ENCODE assay signal across 12 mouse cellular contexts in genomic region chr5:110562741-110563326, GRCm38 (mm10). TPM values are rescaled to one million over a fixed set of nuclear protein-coding genes. Genes with fewer than 3 reads are reported as not detected.
A peak's percentile ranks its signal among the peaks of the same experiment; 100 is the strongest.
DNase-seq lines count a peak whose midpoint lies in the region; TF ChIP-seq lines count a peak whose summit lies in the region.
"Had no signal": no experiment of that assay in that cellular context is flagged by ENCODE, and none has a peak within 500 bp of the region (broad histone marks: within the 10 kb centered on the region; RNA-seq: fewer than 3 reads in every experiment).

No protein-coding gene starts in this region.

- H3K4me1 ChIP-seq in ES-E14 (ENCODE audit: control insufficient read depth in 2 of 2, insufficient read depth in 2 of 2, low read length in 2 of 2, poor library complexity in 1 of 2): peaks cover 2 to 11% of the 10 kb centered on the region in 2 experiments; a peak in 1 of 4 replicates
- no peaks in the 10 kb centered on the region for H3K4me1 ChIP-seq in thymus, adult 2 months (replicated peaks; ENCODE audit: control insufficient read depth, insufficient read depth, low read length)

- TF ChIP-seq CTCF in thymus, adult 2 months (IDR thresholded peaks at IDR 0.05; ENCODE audit: borderline replicate concordance, control insufficient read depth, extremely low read depth, insufficient read depth, low read length, poor library complexity): no peak

- peak overlapping the region; percentile 11; the same call in 1 of the 2 replicates for H3K9ac ChIP-seq in ES-E14 (ENCODE audit: insufficient read depth, low read depth, low read length, poor library complexity, severe bottlenecking)
- H3K9ac ChIP-seq: midbrain, embryonic 13.5 days had no signal

- H3K4me3 ChIP-seq in ES-E14 (ENCODE audit: insufficient read depth in 1 of 2, low read depth in 1 of 2, low read length in 2 of 2, poor library complexity in 1 of 2, severe bottlenecking in 1 of 2): no peak overlapping the region
- no peak overlapping the region for H3K4me3 ChIP-seq in thymus, adult 2 months (ENCODE audit: control insufficient read depth, insufficient read depth, low read length)
- H3K4me3 ChIP-seq: midbrain, embryonic 13.5 days had no signal

- 84% methylated on average over 16 of the region's 16 CpGs for WGBS in thymus, adult 2 months

- no peaks in the 10 kb centered on the region for H3K36me3 ChIP-seq in ES-E14 (ENCODE audit: control insufficient read depth, insufficient read depth, low read length, poor library complexity, severe bottlenecking)
- H3K36me3 ChIP-seq in thymus, adult 2 months (ENCODE audit: control insufficient read depth, insufficient read depth, low read length): no peaks in the 10 kb centered on the region
- H3K36me3 ChIP-seq: midbrain, embryonic 13.5 days had no signal

- H3K27me3 ChIP-seq in thymus, adult 2 months (ENCODE audit: control insufficient read depth, insufficient read depth, low read length): no peaks in the 10 kb centered on the region
- H3K27me3 ChIP-seq: midbrain, embryonic 13.5 days had no signal

- H3K9me3 ChIP-seq in ES-E14 (ENCODE audit: control insufficient read depth, insufficient read depth, low read depth, low read length): no peaks in the 10 kb centered on the region
- H3K9me3 ChIP-seq: midbrain, embryonic 13.5 days had no signal

- in situ Hi-C loops in ES-E14 (cut with MboI; ENCODE audit: low sequenced_read_pairs in 2 of 2, unreplicated experiment in 2 of 2): no loop called here

- TF ChIP-seq POLR2A in thymus, adult 2 months (IDR thresholded peaks at IDR 0.05; ENCODE audit: control insufficient read depth, extremely low read depth, insufficient read depth, low read length, poor library complexity): no peak

- no peak for DNase-seq in ES-E14 (ENCODE audit: low read depth, low spot score)
- DNase-seq in cerebellum, adult 18-20 months: peak; percentile 83 to 91
- peak; percentile 56 to 77 for DNase-seq in frontal cortex, postnatal 25 days (ENCODE audit: low spot score in 2 of 2)
- DNase-seq in left cerebral cortex, adult 9 months (ENCODE audit: low spot score in 2 of 2): peak; percentile 78 to 94
- DNase-seq in yolk sac, embryonic 10.5 days (ENCODE audit: low spot score): no peak
- DNase-seq in thymus, adult 2 months: no peak
- DNase-seq in urinary bladder, postnatal 4 days (ENCODE audit: low spot score in 2 of 2): no peak
- DNase-seq in retina, embryonic 14.5 days (ENCODE audit: low spot score): no peak
- DNase-seq: adrenal gland, adult 2 months; kidney, postnatal 14 days; thymus, adult 18-20 months had no signal

- no peak overlapping the region for H3K27ac ChIP-seq in ES-E14 (ENCODE audit: insufficient read depth, low read depth, low read length, poor library complexity, severe bottlenecking)
- no peak overlapping the region for H3K27ac ChIP-seq in thymus, adult 2 months (ENCODE audit: control insufficient read depth, insufficient read depth, low read length)
- H3K27ac ChIP-seq: midbrain, embryonic 13.5 days had no signal

TF ChIP-seq in ES-E14, 5 proteins besides CTCF, POLR2A, EP300 and RAD21:
- TF ChIP-seq MAFK (IDR thresholded peaks at IDR 0.05; ENCODE audit: insufficient read depth, low read depth, low read length): no peak
- no peak for TF ChIP-seq CHD2 (IDR thresholded peaks at IDR 0.05; ENCODE audit: low read depth, low read length)
- no peak for TF ChIP-seq ZC3H11A (IDR thresholded peaks at IDR 0.05; ENCODE audit: borderline replicate concordance, low read depth, low read length)
- no peak for TF ChIP-seq HCFC1 (IDR thresholded peaks at IDR 0.05; ENCODE audit: borderline replicate concordance, insufficient read depth, low read length)
- TF ChIP-seq ZNF384 (IDR thresholded peaks at IDR 0.05; ENCODE audit: low read depth, low read length): no peak

RNA-seq across cellular contexts. Expression of gene Galnt9, which starts 18.7 kb away (rescaled TPM):
- 0.40 and 1.6 TPM in 2 replicates for total RNA-seq in ES-E14 (2012; rRNA removed)
- 0.87 and 1.3 TPM in 2 replicates for polyA plus RNA-seq in thymus, adult 2 months (2012; rRNA removed)

Comparison
In these comparisons a context has a peak if more than half of its experiments do, and no peak if none do; other contexts are left out.
1. DNase-seq: peak in cerebellum, adult 18-20 months (2 of 2), frontal cortex, postnatal 25 days (2 of 2) and left cerebral cortex, adult 9 months (2 of 2); none in ES-E14 (single experiment), yolk sac, embryonic 10.5 days (single experiment), thymus, adult 2 months (single experiment), urinary bladder, postnatal 4 days (0 of 2) and retina, embryonic 14.5 days (single experiment).